Mouse (Mus musculus) midbrain, embryonic 15.5 days (tissue): ENCODE data around the gene Ficd. TPM values are rescaled to one million over a fixed set of nuclear protein-coding genes. Genes with fewer than 3 reads are reported as not detected.
A peak's percentile ranks its signal among the peaks of the same experiment; 100 is the strongest.

ENCODE experiments used
- ATAC-seq: fragments of 200-750 bp; cut with Nextera tagmentation; replicated peaks from 2 replicates; pipeline ENCODE4 v1.8.0; 2017; ENCODE audit warnings: moderate TSS enrichment
- H3K27ac ChIP-seq: fragments of 300-500 bp; sonication (generic); 2 replicates; pipeline ENCODE4 v1.5.1; 2015; ENCODE audit warnings: mild to moderate bottlenecking, inconsistent platforms
- H3K27me3 ChIP-seq: fragments of 300-500 bp; sonication (generic); replicated peaks from 2 replicates; pipeline ENCODE4 v1.6.1; 2015; ENCODE audit warnings: inconsistent platforms
- H3K36me3 ChIP-seq: fragments of 300-500 bp; sonication (generic); replicated peaks from 2 replicates; pipeline ENCODE4 v1.6.1; 2015; ENCODE audit warnings: inconsistent platforms
- H3K4me1 ChIP-seq: fragments of 300-500 bp; sonication (generic); 2 replicates; pipeline ENCODE4 v1.6.1; 2015; ENCODE audit warnings: inconsistent platforms
- H3K4me2 ChIP-seq: fragments of 300-500 bp; sonication (generic); 2 replicates; pipeline ENCODE4 v1.6.1; 2015; ENCODE audit warnings: inconsistent platforms, mild to moderate bottlenecking, moderate library complexity
- H3K4me3 ChIP-seq: fragments of 300-500 bp; sonication (generic); 2 replicates; pipeline ENCODE4 v1.5.1; 2015; ENCODE audit warnings: mild to moderate bottlenecking, inconsistent platforms
- H3K9ac ChIP-seq: fragments of 300-500 bp; sonication (generic); 2 replicates; pipeline ENCODE4 v1.6.1; 2015; ENCODE audit warnings: mild to moderate bottlenecking, inconsistent platforms
- H3K9me3 ChIP-seq: fragments of 300-500 bp; sonication (generic); 2 replicates; pipeline ENCODE4 v1.6.1; 2016; ENCODE audit warnings: inconsistent platforms
- WGBS: fragments of 180-500 bp; shearing (Covaris S2); methylation state at CpG from one replicate; pipeline ENCODE4 v1.1.7; 2015; ENCODE audit warnings: mixed read lengths; 5-methylcytosine and 5-hydroxymethylcytosine counted together
- polyA plus RNA-seq: library from polyadenylated mRNA; unstranded; fragments of >200 nt; fragmentation: Nextera tagmentation; extraction: Ambion mirVana; gene quantifications from 2 replicates; pipeline ENCODE4 v1.2.1, GENCODE M21; 2015

The Ficd gene
- polyA plus RNA-seq, 1 experiment from 2014 or later = 10.4 TPM

DNA sequence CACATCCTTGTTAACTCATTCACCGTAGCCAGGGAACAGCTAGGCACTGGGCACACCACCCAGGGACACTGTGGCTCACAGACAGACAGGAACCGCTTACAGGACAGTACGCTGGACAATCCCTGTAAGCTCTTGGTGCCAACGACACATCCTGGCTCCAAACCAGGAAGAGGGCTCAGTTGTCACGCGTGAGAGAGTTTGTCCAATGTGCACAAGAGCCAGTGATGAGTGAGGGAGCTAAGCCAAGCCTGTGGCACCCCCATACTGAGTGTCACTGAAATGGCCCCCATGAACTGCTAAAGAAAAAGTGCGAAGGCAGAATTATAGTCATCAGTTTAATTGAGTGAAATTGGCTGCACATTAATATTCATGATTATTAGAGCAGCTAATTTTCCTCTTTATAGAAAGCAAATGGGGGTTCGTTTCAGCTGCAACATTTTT is 16.4 kb upstream of the Ficd start:
- Histone ChIP-seq H3K36me3 (no peaks in the 10 kb centered on the region), H3K27me3 (no peaks in the 10 kb centered on the region), H3K4me1 (peaks cover 42% of the 10 kb centered on the region), H3K27ac (peak overlapping the region; percentile 63), H3K9ac (no peak overlapping the region), H3K4me3 (no peak overlapping the region), H3K4me2 (no peak overlapping the region), H3K9me3 (no peaks in the 10 kb centered on the region)
- WGBS = 66% methylated on average over 8 of the region's 8 CpGs
- ATAC-seq = no peak

DNA sequence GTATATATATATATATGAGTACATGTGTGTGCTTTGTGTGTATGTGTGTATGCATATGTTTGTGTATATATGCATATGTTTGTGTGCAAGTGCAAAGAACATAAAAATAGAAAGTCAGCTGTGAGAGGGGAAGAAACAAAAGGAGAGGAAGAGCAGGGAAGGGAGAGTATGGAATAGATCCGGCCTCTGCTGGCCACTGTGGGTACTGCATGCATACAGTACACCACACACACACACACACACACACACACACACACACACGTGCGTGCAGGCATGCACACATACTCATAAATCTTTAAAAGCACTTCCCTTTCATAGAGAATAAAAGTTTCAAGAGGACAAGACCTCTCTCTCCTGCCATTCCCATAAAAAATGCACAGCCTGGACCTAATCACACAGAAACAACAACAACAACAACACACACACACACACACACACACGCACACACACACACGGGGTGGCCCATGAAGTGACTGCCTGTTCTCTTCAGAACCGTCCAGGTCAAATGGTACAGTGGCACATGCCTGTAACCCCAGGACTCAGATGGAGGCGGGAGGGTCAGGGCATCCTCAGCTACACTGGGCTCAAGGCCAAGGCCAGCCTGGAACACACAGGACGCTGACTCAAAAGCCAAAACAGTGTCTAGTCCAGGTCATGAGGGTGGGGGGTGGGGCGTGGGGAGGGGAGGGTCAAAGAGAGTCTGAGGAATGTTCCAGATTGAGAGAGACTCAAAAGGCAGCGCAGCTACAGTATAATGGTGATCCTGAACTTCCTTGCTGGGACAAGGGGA is 13.2 kb upstream of the Ficd start:
- no peak overlapping the region for H3K4me3 ChIP-seq
- H3K4me2 ChIP-seq = no peak overlapping the region
- no peak overlapping the region for H3K27ac ChIP-seq
- H3K9ac ChIP-seq = no peak overlapping the region
- no peaks in the 10 kb centered on the region for H3K27me3 ChIP-seq
- no peaks in the 10 kb centered on the region for H3K9me3 ChIP-seq
- no peaks in the 10 kb centered on the region for H3K36me3 ChIP-seq
- ATAC-seq = no peak
- H3K4me1 ChIP-seq = peaks cover 22% of the 10 kb centered on the region
- WGBS = 90% methylated on average over 10 of the region's 10 CpGs

DNA sequence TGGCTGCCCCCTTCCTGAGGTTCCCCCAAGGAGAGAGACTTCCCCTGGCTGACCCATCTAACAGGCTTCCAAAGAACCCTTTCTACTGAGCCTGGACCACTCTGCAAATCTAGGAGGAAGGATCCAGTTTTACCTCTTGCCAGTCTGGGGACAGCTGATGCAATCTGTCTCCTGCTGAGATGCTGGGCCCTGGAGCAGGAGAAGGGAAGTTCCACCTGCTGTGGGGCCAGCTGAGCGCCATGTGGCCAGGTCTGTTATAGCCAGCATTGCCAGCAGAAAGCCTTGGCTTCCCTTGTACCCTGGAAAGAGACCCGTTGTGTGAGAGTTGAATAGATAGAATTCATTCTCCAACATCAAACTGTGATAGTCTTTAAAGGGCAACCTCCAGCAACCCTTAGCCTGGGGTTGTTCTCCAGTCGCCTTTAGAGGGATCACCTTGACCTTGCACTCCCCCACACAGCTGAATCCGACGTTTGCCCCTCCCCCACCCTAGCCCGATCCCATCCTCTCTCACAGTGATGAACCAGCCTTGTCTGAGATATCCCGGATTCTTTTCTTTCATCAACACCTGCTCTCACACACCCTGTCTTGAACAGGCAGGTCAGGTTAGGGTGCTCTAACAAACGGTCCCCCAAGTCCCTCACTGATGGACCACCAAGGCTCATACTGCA is 11.9 kb upstream of the Ficd start:
- peaks cover 17% of the 10 kb centered on the region; the same call in 1 of the 2 replicates for H3K4me1 ChIP-seq

DNA sequence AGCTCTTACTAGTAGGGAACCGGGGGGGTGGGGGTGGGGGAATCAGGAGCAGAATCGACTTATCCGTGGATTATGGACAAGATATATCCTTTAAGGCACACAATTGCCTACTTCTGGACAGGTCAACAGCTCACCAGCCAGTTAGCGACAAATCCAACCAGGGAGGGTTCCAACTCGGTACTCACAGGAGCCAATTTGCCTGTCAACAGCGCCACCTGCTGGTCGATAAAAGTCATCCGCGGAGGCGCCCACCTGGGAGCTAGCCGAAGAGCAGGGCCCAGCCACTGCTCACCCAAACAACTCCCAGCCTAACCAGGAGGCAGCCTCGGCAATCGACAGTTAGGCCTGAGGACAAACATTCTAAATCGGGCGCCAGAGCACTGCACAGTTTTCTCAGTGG is 11.2 kb upstream of the Ficd start, which contains the start of gene 1700069L16Rik:
1700069L16Rik (minus strand) TSS at position 327 of the 400 bp plus-strand sequence.
- Histone ChIP-seq H3K9me3 (no peaks in the 10 kb centered on the region), H3K9ac (no peak within 1 kb of the TSS), H3K27me3 (no peaks in the 10 kb centered on the region), H3K4me2 (no peak within 1 kb of the TSS), H3K4me3 (no peak within 1 kb of the TSS), H3K27ac (no peak within 1 kb of the TSS), H3K4me1 (peaks cover 12% of the 10 kb centered on the region; the same call in 1 of the 2 replicates), H3K36me3 (no peaks in the 10 kb centered on the region)
- peak; percentile 74 for ATAC-seq
- WGBS = 3% methylated on average over 15 of the region's 15 CpGs

More for the DNA sequence above, 11.9 kb upstream of the Ficd start:
- Histone ChIP-seq H3K27me3 (no peaks in the 10 kb centered on the region), H3K27ac (no peak overlapping the region), H3K9ac (no peak overlapping the region), H3K9me3 (no peaks in the 10 kb centered on the region), H3K4me3 (no peak overlapping the region), H3K36me3 (no peaks in the 10 kb centered on the region), H3K4me2 (no peak overlapping the region)
- 0 out of 2 replicates have a peak, but pooled peaks have one; percentile 5 for ATAC-seq
- 32% methylated on average over 8 of the region's 8 CpGs for WGBS

DNA sequence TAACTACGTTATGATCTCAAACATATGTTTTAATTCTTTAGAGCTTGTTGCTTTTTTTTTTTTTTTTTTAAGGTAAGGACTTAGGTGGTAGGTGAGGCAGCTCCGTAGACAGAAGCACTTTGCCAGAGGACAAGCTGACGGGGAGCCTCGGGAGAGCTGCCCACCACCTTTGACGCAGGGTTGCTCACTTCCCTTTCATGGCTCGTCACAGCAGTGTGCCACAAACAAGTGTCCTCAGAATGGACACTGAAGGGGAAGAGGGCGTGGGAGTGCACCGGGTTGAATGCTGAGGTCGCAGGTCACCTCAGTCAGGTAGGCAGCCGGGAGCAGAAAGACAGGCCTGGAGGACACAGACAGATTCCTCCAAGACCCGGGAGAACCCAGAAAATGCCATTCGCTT is 10.2 kb upstream of the Ficd start:
- Histone ChIP-seq H3K9ac (no peak overlapping the region), H3K27me3 (no peaks in the 10 kb centered on the region), H3K4me1 (peaks cover 13% of the 10 kb centered on the region), H3K36me3 (no peaks in the 10 kb centered on the region), H3K27ac (no peak overlapping the region), H3K9me3 (no peaks in the 10 kb centered on the region), H3K4me3 (no peak overlapping the region), H3K4me2 (no peak overlapping the region)
- ATAC-seq = no peak
- WGBS = 67% methylated on average over 12 of the region's 12 CpGs

DNA sequence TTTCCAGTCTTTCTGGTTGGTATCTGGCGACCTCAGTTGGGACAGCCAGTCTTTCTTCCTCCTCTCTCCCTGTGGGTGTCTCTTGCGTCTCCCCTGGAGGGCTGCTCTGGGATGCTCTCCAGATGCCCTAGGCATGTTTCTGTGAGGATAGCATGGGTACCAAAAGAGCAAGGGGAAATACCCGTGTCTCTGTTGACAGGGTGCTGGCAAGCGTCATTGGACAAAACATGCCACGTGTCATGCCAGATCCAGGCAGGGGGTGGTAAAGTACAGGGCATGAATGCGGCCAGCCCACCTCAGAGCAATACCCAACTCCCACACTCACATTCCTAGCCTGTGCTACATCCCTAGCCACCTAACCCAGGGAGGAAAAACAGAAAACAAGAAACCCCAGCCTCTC is 9.0 kb upstream of the Ficd start:
- H3K4me1 ChIP-seq = peaks cover 23% of the 10 kb centered on the region
- no peak overlapping the region for H3K27ac ChIP-seq
- no peak overlapping the region for H3K4me2 ChIP-seq
- H3K9me3 ChIP-seq = no peaks in the 10 kb centered on the region
- WGBS = 79% methylated on average over 6 of the region's 6 CpGs
- H3K9ac ChIP-seq = no peak overlapping the region
- no peak for ATAC-seq
- H3K36me3 ChIP-seq = no peaks in the 10 kb centered on the region
- H3K4me3 ChIP-seq = no peak overlapping the region
- no peaks in the 10 kb centered on the region for H3K27me3 ChIP-seq

DNA sequence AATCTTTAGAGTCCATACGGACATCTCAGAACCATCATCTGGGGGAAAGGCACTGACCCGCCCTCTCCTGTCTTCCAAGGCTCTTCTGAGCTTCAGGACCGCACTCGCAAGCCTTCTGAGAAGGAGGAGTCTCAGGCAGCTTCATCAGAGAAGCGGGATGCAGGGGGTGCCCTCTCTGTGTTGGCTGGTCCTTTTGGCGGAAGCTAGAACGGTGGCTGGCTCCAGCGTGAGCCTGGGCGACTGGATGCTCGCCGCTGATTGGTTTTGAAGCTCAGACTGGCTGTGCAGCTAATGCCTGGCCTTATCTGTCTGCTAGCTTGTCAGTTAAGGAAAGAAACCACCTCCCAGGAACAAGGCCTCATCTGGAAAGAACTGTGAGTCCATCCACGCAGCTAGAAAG is 8.4 kb upstream of the Ficd start:
- Histone ChIP-seq H3K36me3 (no peaks in the 10 kb centered on the region), H3K4me2 (no peak overlapping the region), H3K9me3 (no peaks in the 10 kb centered on the region), H3K27me3 (no peaks in the 10 kb centered on the region), H3K9ac (no peak overlapping the region), H3K4me1 (peaks cover 23% of the 10 kb centered on the region), H3K4me3 (no peak overlapping the region), H3K27ac (no peak overlapping the region)
- 70% methylated on average over 12 of the region's 12 CpGs for WGBS
- ATAC-seq = no peak

DNA sequence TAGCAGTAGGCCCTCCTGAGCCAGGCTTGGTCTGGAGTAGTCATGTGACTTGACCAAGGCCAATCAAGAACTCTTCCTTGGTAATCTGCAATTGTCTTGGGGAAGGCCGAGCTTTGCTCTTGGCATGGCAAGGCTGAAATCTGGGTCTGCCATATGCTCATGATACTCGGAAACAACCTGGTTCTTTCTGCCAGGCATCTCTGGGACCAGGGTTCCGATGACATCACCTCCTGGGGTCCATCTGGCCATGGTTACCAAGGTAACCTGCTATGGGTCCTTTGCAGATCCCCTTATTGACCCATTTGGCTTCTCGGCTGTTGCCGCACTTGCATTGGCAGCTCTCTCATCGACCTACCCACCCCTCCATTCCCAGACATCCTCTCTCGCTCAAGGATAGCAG is 7.6 kb upstream of the Ficd start:
- 87% methylated on average over 7 of the region's 7 CpGs for WGBS
- Histone ChIP-seq H3K9me3 (no peaks in the 10 kb centered on the region), H3K4me2 (no peak overlapping the region), H3K27ac (no peak overlapping the region), H3K36me3 (no peaks in the 10 kb centered on the region), H3K4me1 (peaks cover 23% of the 10 kb centered on the region), H3K9ac (no peak overlapping the region), H3K27me3 (no peaks in the 10 kb centered on the region), H3K4me3 (no peak overlapping the region)
- no peak for ATAC-seq

DNA sequence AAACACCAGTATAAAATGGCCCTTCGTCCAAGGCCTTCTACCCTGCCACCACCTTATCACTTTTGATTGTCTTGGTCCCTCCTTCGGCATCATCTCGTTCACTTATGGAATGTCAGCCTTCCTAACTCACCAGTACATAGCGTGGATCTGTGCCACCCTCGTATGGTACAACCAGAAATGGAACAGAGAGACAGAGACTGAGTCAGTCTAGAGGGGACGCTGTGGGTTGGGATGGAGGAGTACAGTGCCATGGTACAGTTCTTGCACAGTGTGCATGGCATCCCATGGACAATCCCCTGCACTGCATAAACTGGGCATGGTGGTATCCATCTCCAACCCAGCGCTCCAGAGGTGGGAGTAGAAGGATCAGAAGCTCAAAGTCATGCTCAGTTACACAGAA is 6.9 kb upstream of the Ficd start:
- Histone ChIP-seq H3K9ac (no peak overlapping the region), H3K4me1 (peaks cover 21% of the 10 kb centered on the region), H3K36me3 (no peaks in the 10 kb centered on the region), H3K9me3 (no peaks in the 10 kb centered on the region), H3K4me2 (no peak overlapping the region), H3K4me3 (no peak overlapping the region), H3K27ac (no peak overlapping the region), H3K27me3 (no peaks in the 10 kb centered on the region)
- no peak for ATAC-seq
- 91% methylated on average over 7 of the region's 7 CpGs for WGBS

DNA sequence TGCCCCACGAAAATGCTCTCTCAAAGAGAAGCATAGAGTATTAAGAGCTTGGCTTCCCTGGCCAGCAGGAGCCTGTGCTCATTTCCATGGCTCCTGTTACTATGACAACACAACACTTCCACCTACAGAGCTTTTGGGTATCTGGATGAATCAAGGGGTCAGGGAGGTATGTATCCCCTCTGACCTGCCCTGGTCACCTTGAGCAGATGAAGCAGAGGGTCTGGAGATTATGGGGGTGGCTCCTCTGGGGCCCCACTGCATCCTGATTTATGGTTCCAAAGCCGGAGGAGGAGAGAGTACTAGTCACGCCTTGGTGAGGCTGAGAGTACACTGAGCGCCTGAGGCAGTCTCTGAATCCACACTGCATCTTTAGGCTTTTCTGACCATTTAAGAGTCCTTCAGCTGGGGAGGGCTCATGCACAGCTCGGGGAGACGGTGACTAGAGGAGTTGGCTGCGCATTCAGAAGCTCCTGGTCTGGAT is 4.9 kb upstream of the Ficd start:
- Histone ChIP-seq H3K4me3 (no peak overlapping the region), H3K27me3 (no peaks in the 10 kb centered on the region), H3K4me1 (peaks cover 20% of the 10 kb centered on the region), H3K36me3 (no peaks in the 10 kb centered on the region), H3K27ac (peak overlapping the region; percentile 45; the same call in 1 of the 2 replicates), H3K9ac (no peak overlapping the region), H3K4me2 (no peak overlapping the region), H3K9me3 (no peaks in the 10 kb centered on the region)
- ATAC-seq = 0 out of 2 replicates have a peak, but pooled peaks have one; percentile 18
- 56% methylated on average over 7 of the region's 7 CpGs for WGBS

DNA sequence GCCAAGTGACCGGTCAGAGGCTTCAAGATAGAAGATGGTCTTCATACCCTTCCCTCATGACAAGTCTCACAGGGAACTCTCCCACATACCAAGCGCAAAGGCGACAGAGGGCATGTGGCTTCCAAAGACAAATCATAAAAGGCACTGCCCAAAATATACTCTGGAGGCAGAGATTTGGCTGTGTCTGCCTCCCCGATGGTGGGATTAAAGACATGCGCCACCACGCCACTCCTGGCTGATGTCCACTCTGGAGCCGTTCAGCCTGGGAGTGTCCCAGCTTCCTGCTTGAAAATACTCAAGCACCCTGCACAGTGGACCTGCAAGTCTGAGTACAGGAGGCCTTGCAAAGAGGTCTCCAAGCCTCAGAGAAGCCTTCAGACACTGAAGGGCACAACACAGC is 4.4 kb upstream of the Ficd start:
- Histone ChIP-seq H3K27me3 (no peaks in the 10 kb centered on the region), H3K4me2 (no peak overlapping the region), H3K9ac (no peak overlapping the region), H3K4me1 (peaks cover 20% of the 10 kb centered on the region), H3K27ac (peak overlapping the region; percentile 45; the same call in 1 of the 2 replicates), H3K36me3 (no peaks in the 10 kb centered on the region), H3K4me3 (no peak overlapping the region), H3K9me3 (no peaks in the 10 kb centered on the region)
- ATAC-seq = no peak
- 84% methylated on average over 7 of the region's 7 CpGs for WGBS

DNA sequence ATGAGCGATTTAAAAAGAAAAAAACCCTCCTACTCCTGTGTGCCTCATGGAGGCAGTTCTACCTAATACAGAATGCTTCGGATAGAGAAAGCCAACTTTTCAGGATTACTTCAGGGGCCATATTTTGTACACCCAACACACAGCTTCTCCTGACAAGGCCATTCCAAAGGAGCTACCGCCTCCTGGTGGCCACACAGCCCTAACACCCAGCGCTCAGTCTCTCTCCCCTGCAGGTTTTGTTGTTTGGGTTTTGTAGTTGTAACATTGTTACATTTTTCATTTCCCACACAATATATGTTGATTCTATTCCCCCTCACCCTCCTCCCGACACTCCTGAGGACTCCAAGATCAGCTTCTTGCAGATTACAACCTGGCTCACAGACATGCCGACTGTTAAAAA is 3.4 kb upstream of the Ficd start:
- WGBS = 32% methylated on average over 6 of the region's 6 CpGs
- H3K9ac ChIP-seq = no peak overlapping the region
- H3K4me3 ChIP-seq = no peak overlapping the region
- H3K36me3 ChIP-seq = no peaks in the 10 kb centered on the region
- peaks cover 30% of the 10 kb centered on the region for H3K4me1 ChIP-seq
- H3K9me3 ChIP-seq = no peaks in the 10 kb centered on the region
- H3K27ac ChIP-seq = no peak overlapping the region
- H3K4me2 ChIP-seq = no peak overlapping the region
- ATAC-seq = no peak
- H3K27me3 ChIP-seq = no peaks in the 10 kb centered on the region
